Mouse (Mus musculus) testis, postnatal 14 days (tissue): Measurements from ENCODE around the gene Hoxb7.
A peak's percentile ranks its signal among the peaks of the same experiment; 100 is the strongest.

Experiments used
- DNase-seq: peaks from one replicate; pipeline ENCODE4 v3.0.0; 2021; ENCODE audit warnings: low spot score

The Hoxb7 gene

GRCm38 (mm10) chr11:96268031-96268745, 18.2 kb upstream of the Hoxb7 start:
- no peak for DNase-seq

- peak; percentile 86 for DNase-seq
Observed at GRCm38 (mm10) chr11:96269869-96270268, 16.6 kb upstream of the Hoxb7 start.

- peak; percentile 45 for DNase-seq
Observed at GRCm38 (mm10) chr11:96270996-96271540, 15.4 kb upstream of the Hoxb7 start, which contains the start of gene Hoxb9. Gene Hoxb9, plus strand, starts transcription at chr11:96271457.

DNA sequence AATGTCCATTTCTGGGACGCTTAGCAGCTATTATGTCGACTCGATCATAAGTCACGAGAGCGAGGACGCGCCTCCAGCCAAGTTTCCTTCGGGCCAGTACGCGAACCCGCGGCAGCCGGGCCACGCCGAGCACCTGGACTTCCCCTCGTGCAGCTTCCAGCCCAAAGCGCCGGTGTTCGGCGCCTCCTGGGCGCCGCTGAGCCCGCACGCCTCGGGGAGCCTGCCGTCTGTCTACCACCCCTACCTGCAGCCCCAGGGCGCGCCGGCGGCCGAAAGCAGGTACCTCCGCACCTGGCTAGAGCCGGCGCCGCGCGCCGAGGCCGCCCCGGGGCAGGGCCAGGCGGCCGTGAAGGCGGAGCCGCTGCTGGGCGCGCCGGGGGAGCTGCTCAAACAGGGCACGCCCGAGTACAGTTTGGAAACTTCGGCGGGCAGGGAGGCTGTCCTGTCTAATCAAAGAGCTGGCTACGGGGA, 14.8 kb upstream of the Hoxb7 start:
- DNase-seq: no peak

DNA sequence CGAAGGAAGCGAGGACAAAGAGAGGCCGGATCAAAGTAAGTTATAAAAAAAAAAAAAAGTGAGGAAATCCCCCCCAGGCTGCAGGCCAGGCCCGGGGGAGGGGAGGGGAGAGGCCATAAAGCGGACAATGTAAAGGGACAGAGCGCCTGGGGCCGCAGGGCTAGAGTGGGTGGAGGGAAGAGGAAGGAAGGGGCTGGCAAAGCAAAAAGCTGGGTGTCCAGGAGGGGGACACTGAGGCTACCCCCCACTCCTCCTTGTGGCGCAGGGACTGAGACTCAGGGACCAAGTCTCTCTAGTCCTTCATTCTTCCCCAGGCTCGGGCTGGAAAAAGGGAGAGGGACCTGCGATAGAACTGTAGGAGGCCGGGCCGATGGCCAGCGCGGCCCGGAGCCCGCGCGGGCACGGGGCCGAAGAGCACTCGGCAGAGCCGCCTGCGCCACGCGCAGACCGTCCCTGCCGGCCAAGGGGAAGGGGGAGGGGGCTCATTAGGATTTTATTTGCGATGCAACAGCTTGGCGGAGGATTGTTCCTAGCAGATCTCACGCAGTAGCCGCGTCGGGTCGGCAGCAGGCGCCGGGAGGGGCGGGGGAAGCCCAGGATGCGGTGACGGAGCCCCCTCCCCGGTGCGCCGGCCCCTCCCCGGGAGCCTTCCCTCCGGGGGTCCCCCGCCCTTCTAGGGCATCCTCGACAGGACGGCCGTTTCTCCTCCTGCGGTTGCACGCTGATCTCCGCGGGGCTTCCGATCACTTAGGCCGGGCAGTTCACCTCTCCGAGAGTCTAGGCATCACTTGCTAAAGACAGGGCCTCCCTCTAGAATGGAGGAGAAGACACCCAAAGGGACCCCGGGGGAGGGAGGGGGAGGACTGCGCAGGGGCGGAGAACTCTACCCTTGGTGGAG, 14.2 kb upstream of the Hoxb7 start:
- no peak for DNase-seq

- no peak for DNase-seq
Observed at GRCm38 (mm10) chr11:96274428-96274827, 12.0 kb upstream of the Hoxb7 start.

DNA sequence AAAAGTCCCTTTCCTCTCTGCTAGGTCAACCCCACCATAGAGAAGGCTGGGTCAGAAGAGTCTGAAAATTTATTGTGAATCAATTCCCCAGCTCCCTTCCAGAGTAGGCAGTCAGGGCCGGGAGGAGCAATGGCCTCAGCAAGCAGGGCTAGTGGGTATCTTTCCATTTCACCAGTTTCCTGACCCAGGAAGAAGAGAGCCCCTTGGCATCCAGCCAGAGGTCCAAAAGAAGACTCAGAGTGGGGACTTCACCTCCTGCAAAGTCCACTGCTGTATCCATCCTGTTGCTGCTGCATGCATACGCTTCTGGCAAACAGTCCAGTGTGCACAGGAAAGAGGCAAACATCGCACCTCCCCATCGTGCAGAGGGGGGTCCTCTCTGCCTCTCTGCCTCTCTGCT, 10.5 kb upstream of the Hoxb7 start:
- DNase-seq: no peak

DNA sequence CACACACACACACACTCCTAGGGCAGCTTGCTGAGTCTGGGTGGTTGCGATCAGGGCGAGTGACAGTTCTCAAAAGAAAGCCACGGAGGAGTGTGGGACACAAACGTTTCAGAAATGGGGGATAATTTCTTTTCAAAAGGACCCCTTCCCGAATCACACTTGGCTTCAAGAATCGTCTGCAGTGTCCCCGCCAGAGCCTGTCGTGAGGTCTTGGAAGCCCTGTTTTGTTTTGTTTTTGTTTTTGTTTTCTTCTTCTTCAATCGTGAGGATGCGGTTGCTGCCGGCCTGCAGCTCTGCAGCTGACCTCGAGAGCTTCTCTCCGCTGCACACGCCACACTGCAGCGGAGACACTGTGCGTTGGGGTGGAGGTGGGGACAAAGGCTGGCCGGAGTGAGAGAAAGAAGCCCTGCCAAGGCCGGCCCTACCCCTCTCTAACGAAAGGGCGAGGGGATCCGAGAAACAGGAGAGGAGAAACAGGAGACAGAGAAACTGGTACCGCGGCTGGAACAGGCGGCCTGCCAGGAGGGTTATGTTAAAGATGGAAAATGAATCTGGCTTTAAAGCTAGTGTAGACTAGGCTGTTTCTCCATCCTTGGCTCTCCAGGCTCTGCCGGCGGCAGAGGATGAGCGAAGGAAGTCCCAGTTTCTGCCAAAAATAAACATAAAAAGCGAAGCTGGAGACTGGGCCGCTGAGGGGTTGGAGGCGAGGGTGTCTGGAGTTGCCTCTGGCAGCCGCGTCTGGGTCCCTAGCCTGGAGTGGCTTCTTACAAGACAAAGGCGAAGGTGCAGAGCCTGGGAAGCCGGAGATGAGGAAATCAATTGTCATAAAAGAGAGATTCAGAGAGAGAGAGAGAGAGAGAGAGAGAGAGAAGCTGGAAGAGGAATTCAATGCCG, 9.0 kb upstream of the Hoxb7 start:
- DNase-seq: no peak

- no peak for DNase-seq
Observed at GRCm38 (mm10) chr11:96278324-96278723, 8.1 kb upstream of the Hoxb7 start.

GRCm38 (mm10) chr11:96278773-96279172, 7.7 kb upstream of the Hoxb7 start:
- peak; percentile 75 for DNase-seq

- no peak for DNase-seq
Observed at GRCm38 (mm10) chr11:96279421-96280233, 6.8 kb upstream of the Hoxb7 start.

DNA sequence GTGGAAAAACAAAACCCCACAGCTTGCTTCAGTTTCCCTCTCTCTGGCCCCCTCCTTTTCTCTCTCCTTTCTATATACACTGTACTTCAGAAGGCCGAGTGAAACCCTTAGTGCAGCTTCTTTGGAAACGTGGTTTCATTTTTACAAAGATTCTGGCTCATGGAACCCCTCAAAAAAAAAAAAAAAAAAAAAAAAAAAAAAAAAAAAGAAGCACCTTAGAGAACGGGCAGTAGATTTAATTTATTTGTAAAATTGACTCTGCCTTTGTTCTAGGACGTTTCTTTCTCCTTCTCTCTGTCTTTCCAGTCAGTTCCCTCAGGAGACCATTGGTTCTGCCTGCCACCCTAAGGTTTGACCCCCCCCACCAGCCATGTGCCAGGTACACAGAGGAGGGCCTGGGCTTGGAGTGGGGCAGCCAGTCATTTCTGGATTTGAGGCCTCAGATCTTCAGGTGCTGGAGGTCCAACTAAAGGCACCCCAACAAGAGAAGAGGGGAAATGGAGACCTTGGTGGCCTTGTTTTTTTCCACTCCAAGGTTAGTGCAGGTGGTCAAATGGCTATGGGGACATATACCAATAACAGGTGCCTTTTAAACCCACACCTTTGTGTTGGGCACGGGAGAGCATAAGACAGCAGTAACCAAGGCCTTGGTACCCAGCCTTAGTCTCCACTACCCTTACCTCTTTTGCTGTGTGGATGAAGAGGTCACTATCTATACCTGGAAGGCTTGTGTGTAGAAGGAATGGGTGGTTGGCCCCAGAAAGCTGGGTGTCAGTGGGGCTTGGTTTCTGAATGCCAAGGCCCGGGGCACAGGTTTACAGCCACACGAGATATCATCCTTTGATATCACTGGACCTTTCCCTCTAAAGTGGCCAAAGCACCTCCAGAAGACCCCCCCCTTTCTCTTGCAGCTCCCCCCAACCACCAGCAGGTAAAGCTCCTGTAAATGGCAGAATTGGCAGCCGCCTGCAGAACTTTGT, 5.7 kb upstream of the Hoxb7 start:
- DNase-seq: no peak

- DNase-seq: no peak
Observed at GRCm38 (mm10) chr11:96281396-96281795, 5.0 kb upstream of the Hoxb7 start.

GRCm38 (mm10) chr11:96281855-96282570, 4.4 kb upstream of the Hoxb7 start, which contains the start of gene Hoxb8:
Gene Hoxb8, plus strand, starts transcription at chr11:96281905.
- no peak for DNase-seq

DNA sequence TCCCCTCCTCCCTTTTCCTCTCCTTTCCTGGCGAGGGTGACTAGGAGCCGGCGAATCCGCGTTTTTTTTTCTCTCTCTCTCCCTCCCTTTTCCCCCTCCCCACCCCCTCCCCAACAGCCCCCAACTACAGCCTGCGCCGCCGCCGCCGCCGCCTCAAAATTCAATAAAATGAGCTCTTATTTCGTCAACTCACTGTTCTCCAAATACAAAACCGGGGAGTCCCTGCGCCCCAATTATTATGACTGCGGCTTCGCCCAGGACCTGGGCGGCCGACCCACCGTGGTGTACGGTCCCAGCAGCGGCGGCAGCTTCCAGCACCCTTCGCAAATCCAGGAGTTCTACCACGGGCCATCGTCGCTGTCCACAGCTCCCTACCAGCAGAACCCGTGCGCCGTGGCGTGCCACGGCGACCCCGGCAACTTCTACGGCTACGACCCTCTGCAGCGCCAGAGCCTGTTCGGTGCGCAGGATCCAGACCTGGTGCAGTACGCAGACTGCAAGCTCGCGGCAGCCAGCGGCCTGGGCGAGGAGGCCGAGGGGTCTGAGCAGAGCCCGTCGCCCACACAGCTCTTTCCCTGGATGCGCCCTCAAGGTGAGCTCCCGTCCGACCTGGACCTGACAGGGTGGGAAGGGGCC, 3.5 kb upstream of the Hoxb7 start:
- DNase-seq: no peak

DNA sequence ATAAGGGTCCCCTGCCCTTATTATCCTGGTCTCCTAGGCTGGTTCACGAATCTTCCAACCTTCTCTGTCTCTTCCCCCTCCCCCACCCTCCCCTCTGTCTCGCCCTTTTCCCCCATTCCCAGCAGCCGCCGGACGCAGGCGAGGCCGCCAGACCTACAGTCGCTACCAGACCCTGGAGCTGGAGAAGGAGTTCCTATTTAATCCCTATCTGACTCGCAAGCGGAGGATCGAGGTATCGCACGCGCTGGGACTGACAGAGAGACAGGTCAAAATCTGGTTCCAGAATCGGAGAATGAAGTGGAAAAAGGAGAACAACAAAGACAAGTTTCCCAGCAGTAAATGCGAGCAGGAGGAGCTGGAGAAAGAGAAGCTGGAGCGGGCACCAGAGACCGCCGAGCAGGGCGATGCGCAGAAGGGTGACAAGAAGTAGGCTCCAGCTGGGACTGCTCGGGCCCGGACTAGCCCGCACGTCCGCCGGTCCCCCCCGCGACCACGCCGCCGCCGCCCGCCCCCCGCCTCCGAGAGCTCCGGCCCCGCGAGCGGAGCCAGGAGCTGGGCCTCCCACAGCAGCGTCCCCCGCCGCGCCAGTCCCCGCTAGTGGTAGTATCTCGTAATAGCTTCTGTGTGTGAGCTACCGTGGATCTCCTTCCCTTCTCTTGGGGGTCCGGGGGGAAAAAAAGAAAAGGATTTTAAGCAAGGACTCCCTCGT, 2.2 kb upstream of the Hoxb7 start:
- no peak for DNase-seq
